Mouse (Mus musculus) fibroblast of lung, adult 2 months (primary cell): Measurements from ENCODE around the gene Fblim1.

Experiments
- DNase-seq: peaks from one replicate; pipeline ENCODE4 v3.0.0-alpha.2; 2011; ENCODE audit warnings: low read depth

Gene Fblim1

DNA sequence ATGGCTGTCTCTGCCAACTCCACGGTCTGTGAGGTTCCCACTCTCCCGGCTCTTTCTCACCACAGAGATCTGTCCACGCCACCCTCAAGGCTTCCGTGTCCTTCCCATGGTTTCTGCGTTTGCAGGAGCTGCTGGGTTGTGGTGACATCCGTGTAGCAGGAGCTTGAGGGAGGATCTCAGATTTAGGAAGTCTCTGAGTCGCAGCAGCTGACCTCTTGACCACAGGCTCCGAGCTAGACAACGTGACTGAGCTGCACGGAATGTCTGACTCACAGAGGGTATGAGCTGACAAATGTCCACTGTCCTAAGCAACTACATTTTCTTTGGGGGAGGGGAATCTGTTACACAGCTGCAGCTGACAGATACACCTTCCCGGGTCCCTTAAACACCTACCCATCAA lies at the start of gene Fblim1:
TSS of gene Fblim1 (minus strand) at position 236 of the 400 bp plus-strand sequence.
- DNase-seq: no peak

DNA sequence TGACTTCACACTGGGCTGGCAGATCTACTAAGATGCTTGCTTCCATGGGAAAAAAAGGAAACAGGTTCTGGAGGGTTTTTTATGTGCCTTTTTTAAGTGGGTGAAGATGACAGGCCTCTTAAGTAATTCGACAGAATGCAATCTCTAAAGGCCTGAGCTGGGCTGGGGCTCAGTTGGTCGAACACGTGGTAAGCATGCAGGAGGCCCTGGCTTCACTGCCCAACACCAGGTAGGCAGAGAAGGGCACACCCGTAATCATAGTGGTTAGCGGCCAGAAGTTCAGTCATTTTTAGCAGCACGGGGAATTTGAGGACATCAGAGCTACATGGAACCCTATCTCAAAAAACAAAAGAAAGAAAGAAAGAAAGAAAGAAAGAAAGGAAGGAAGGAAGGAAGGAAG lies 48.6 kb upstream of the Fblim1 start:
- no peak for DNase-seq

DNA sequence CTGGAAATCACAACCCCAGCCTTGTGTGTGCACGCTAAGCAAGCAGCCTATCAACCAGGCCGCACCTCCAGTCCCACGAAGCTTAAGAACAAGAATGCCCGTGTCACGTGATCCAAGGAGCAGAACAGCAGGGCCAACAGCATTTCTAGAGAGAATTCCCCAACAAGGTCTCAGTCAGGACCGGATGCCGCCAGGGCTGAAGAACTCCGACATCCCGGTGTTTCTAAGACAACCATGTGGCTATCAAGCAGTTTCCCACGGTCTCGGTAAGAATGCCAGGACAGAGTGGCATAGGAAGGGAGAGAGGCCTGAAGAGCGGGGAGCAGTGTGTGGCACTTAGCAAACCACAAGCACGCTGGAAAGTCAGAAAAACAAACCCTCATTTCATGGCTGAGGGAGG lies 47.9 kb upstream of the Fblim1 start:
- DNase-seq: no peak

DNA sequence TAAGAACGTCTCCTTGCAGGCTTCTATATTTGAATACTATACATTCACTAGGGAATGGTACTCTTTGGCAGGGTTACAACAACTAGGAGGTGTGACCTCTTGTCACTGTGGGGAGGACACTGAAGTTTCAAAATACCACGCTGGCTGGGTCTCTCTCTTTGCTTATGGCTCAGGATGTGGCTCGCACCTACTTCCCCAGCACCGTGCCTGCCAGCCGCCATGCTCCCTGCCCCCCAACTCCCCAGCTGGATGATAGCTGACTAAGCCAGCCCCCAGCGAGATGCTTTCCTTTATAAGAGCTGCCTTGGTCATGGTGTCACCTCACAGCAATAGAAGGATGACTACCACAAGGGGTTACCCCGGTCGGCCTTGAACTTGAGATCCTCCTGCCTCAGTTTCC lies 47.1 kb upstream of the Fblim1 start:
- DNase-seq: no peak

DNA sequence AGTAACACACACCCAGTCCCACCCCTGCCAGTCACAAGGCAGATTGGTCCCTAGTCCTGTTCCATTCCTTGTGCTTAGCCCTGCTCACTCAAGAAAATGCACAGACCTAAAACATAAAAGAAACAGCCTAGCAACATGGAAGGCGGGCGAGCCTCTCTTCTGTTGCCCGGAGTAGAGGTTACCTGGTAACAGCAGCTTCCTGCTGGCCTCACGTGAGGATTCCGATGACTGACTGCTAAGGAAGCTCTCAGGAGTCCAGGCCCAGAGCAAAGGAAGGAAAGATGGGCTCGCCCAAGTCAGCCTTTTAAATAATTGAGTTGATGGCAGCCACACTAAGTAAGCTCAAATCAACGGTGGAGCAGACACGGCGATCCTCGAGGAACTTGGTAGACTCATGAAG lies 46.0 kb upstream of the Fblim1 start:
- DNase-seq: no peak

DNA sequence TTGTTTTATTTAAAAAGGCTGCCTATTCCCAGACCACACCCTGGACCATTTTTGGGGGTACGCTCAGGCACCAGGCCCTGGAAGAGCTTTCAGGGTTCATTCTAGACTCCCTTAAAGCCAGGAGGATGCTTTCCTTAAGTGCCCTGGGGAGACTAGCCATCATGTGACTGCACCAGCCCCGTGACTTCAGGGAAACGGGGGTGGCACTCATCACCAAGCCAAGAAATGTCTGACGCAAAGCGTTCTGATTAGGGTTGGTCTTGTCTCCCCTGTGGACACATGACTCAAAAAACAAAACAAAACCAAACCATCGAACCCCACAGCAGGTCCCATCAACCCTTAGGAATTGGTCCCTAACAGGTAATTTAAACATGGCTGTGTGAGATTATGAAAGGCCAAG lies 45.4 kb upstream of the Fblim1 start:
- DNase-seq: no peak

DNA sequence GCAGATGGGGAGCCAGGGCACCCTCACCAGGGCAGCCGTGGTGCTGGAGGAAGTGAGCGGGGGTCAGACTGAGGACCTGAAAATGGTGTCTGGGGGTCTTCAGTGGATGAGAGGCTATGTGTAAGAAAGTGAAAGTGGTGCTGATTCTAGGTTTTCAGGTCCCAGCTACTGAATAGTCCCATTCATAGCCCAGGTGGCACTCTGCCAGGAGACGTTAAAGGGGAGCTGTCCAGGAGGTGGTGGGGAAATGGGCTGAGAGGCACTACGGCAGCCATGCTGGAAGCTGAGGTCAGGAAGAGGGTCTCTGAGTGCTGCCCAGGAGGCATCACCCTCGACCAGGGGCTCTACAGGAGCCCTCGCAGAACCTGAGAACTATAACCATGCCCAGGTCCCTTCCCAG lies 43.3 kb upstream of the Fblim1 start:
- no peak for DNase-seq

DNA sequence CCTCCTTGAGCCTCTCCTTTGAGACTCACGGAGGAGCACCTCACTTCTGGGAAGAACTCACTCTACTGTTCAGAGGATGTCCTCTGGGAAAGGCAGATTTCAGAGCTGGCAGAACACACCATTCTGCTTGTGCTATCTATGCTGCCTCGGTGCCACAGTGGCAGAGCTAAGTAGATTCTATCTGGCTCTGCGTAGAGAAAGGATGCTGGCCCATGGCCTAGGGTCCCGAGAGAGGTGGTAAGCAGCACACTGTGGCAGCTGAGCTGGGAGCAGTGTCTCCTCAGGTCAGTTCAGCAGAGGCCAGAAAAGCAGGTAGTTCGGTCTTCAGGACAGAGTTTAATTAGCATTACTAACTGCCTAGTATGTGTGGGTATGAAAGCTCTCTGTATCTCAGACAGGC lies 42.4 kb upstream of the Fblim1 start:
- DNase-seq: no peak

DNA sequence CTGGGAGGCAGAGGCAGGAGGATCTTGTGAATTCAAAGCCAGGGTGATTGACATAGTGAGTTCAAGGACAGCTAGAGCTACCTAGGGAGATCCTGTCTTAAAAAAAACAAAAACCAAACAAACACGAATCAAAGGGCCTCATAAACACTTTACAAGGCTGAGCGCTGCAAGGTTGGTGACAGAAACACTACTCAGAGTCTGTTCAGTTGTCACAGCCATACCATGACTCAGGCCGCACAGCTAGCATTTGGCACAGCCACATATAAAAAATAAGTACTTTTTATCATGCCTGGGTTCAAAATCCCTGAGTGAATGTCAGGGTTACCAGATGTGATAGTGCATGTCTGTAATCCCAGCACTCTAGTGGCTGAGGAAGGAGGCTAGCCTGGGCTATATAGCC lies 41.3 kb upstream of the Fblim1 start:
- DNase-seq: no peak

DNA sequence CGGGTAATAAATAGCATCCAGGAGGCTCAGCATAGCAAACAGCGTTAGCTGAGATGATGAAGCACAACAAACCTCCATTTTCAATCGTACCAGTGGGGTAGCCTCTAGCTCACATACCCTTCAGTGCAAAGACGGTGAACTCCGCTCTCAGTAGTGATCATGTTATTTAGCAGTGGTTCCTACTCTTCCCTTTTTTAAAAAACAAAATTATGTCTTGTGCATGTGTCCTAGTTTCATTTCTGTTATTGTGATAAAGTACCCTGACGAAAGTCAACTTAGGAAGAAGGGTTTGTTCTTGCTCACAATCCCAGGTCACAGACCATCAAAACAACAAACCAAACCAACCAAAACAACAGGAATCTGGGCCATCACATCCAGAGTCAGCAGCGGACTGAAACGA lies 40.1 kb upstream of the Fblim1 start:
- no peak for DNase-seq

DNA sequence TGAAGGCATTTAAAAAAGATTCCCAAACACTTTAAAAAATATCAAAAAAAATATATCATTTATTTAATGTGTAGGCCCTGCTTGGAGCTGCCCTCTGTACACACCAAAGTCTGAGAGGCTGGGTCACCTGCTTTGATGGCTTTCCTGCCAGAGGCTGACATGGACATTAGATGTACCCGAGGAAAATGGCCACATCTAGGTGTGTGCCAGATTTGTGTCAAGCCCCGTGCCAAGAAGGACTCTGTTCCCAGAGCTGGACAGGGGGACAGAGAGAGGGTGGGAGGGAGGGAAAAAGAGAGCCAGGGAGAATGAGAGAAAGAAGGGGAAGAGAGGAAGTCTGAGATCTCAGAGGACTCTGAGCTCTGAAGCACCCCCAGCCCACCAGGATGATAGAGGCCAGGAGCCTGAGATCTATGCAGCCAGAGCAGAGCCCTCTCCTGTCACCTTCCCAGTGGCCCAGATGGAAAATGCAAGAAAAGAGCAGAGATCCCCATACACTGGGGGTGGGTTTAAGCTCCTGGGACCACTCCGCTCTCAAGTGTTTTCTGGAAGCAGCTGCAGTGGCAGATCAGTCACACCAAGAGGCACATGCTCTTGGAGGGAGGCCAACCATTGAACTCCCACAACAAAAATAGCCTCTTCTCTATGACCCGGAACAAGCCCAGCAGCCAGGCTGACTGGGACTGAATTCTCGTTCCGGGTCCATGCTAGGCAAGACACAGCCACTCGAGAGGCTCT lies 37.4 kb upstream of the Fblim1 start:
- DNase-seq: no peak

DNA sequence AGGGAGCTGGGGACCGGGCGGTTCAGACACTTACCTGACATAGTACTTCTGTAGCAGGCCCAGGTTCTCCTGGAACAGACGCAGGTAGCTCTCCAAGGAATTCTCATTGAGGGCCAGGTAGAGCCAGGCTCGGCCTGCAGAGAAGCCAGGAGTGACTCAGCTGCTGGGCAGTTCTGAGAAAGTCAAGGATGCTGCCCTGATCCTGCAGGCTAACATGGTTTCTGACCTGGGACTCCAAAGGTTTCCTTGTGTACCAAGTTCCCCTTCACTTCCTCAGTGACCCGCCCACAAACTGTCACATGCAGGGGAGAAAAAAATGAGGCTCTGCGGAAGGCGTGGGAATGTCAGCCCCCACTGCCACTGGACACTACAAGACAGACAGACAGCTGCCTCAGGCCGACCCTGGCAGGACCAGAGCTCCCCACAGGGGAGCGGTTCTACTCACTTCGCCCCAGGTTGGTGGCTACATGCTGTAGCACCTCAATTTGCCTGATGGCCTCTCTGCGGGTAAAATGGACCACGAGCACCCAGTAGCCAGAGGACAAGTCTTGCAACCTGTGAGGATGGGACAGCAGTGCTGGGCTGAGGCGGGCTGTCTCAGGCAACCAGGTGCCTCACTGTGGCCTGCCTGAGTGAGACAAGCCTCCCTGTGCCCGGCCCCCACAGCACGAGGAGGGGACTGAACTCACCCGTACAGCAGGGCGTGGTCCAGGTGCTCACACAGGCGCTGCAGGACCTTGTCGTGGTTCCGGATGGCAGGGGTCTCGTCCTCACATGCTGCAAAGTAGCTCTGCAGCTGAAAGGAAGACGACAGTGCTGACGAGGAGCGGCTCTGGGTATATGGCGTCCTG lies 36.3 kb upstream of the Fblim1 start:
- DNase-seq: no peak

DNA sequence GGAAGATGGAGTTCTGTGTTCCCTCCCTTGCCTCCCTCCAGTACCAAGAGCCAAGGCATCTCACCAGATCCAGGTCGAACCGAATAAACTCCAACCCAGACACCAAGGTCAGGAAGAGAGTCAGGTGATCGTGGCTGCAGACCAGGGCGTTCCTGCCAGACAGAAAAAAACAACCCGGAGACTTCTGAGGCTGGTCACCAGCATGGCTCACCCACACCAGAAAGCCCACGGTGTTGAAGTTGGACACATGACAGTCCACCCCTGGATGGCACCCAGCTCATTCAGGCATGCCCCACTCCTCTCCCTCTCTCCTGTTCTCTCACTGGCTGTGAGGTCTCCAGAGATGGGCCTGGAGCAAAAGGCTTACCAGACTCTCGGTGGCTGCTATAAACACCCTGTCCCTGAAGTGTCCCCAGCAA lies 35.5 kb upstream of the Fblim1 start:
- peak; percentile 89 for DNase-seq

DNA sequence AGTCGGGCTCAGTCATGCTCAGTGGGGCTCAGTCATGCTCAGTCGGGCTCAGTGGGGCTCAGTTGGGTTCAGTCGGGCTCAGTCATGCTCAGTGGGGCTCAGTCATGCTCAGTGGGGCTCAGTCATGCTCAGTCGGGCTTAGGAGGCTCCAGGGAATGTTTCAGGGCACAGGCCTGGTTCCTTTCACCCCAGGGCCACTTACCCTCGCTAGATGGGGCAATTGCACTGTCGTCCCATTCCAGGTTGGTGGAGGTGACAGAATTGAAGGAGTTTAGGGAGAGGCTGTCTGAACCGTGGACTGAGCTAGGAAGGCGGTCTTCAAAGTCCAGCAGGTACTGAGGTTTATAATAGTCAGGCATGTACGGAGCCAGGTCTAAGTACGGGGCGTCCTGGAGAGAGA lies 33.6 kb upstream of the Fblim1 start:
- DNase-seq: no peak

DNA sequence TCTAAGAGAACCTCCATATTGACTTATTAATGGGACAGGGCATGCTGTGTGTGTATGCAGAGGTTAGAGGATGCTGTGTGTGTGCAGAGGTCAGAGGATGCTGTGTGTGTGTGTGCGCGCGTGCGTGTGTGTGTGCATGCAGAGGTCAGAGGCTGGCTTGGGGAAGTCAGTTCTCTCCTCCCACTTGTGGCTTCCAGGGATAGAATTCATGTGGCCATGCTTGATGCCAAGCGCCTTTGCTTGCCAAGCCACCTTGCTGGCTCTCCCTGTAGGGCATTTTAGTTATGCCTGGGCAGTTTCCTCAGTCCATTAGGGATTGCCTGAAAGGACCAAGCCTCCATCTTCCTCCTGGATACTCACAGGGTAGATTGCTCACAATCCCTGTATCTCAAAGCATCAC lies 30.8 kb upstream of the Fblim1 start:
- DNase-seq: peak; percentile 60

DNA sequence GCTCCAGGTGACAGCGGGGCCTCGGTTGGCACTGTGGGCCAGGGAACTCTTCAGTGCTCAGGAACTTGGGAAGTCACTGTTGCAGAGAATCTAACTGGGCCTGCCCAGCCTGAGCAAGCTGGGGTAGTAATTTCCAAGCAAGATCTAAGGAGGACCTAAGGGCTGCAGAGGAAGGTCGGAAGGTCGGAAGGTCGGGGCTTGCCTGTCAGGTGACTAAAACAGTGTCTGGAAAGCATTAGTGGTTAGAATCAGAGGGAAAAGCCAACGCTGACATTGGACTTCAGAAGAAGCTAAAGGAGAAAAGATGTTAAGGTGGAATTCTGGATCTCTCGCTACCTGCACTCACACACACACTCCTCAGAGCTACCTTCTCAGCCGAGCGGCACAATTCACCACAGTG lies 30.1 kb upstream of the Fblim1 start:
- DNase-seq: no peak

DNA sequence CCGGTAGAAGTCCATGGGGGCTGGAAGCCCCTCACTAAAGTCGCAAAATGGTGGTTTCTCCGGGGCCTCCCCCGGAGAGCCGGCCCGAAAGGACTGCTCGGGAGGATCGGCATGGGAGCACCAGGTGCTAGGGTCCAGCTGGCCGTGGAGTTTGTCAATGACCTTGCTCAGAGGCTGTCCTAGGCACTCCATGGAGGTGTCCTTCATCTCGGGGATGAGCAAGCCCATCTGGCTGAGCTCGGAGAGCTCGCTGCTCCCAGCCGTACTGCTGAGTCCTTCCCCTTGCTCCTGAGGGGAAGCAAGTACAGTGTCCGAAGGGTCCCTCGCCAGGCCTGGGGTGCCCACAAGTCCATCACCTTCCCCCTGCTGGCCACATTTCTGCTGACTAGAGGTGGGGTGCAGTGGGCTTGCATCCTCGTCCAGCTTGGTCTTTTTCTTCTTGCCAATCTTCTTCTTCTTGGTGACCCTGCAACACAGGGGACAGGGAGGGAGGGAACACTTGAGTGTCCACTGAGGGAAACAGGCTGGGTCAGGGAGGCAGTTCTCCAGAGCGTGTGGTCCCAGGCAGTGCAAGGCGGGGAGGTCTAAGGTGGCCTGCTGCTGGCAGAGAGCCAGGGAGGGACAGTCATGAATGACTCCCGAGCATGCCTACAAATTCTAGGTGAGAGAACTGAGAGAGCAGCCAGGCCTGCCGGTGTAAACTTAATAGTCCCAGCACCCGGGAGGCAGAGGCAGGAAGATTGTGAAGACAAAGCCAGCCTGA lies 26.4 kb upstream of the Fblim1 start:
- no peak for DNase-seq

DNA sequence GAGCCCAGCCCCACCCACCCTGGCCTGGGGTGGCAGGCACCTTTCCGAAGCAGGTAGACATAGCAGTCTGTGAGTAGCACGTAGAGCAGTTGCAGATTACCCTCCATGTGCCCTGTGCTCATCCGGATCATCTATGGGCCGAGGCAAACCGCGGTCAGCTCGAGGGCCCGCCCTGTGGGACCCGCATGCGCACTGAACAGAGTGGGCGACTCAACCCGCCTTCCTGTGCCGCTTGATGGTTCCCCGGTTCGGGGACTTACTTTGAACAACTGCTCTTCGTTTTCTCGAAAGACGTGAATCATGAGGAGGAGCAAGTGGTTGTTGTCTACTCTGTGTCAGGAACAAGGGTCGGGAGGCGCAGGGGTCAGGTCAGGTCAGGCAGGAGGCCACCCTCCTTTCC lies 25.4 kb upstream of the Fblim1 start:
- no peak for DNase-seq

DNA sequence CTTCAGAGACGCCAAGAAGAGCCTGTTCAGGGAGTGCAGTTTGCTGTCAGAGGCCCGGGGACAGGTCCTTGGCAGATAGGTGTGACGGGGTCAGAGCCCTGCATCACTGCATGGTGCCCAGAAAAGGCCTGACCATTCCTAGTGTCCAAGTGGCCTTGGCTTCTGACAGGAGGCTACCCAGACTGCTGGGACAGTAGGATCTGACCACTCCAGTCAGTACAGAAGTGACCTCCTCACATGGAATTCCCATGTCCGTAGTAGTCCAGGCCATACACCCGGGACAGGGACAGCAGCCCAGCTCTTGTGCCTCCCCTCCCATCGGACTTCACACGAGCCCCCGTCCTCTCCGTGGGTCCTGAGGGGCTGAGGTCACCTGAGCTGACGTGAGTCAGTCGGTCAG lies 24.1 kb upstream of the Fblim1 start:
- no peak for DNase-seq

DNA sequence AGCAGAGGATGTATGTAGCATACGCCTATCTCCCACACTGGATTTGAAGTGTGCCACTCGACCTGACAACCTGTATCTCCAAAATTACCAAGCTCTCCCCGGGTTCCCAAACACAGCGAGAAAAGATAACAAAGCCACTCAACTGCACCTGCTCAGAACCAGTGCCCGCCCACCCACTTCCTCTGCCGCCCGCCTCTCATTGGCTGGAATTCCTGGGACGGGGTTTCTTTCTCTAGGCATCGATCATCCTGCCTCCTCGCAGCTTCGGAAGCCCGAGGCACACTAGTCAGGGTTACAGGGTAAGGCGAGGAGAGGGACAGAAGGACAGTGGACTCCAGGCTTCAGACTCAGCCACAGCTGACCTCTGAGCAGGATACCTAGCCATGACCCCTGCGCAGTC lies 22.8 kb upstream of the Fblim1 start:
- DNase-seq: no peak

DNA sequence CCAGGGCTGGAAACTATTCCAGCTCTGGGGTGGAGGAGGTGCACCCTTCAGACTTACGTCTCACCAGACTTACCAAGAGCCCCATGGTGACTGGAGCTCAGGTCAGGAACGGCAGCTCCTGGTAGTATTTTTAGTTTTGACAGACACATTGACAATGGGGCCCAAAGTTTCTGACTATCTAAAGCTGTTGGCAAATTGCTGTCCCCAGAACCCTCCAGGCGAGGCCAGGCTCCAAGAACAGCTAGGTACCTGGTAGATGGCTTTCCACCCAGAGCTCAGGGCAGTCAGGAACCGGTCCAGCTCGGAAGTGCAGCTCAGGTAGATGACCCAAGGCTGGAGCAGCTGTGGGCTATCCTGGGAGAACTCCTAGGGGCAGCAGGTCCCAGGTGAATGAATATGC lies 21.6 kb upstream of the Fblim1 start:
- no peak for DNase-seq

DNA sequence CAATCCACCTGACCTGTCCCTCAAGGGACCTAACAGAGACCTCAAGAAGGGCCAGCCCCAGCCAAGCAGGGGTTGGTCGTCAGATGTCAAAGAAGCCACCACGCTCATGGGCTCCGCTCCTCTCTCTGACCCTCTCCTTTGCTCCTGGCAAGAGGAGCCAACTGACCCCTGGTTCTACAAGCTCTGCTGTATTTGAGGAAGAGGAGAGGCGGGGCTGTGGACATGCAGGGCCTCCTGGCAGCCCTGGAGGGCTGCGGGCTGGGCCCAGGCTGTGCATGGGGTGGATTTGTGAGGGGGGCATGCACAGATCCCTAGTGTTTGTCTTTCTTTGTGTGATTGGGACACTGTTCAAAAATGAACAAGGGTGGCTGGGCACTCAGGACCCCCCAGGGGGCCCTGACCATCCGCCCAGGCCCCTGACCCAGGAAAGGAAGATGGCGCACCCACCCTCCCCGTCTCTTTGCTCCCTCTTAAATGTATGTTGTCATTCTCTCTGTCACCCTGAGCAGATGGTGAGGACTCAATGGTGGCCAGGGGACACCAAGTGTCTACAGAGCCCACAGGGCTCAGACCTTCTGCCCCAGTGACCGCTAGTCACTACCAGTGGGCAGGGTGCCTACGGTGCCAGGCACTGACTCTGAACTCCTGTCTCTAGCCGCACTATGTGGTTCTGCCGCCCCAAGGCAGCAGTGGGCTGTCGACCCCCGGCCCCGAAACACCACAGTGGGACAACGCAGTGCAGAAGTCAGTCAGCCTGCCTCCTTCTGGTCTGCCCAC lies 20.1 kb upstream of the Fblim1 start:
- DNase-seq: no peak
